Mouse (Mus musculus): ENCODE measurements around the gene Hspa4l. TPM values are rescaled to one million over a fixed set of nuclear protein-coding genes. Genes with fewer than 3 reads are reported as not detected.

The Hspa4l gene
- 7.1 and 9.9 TPM in 2 replicates for polyA plus RNA-seq (2012; rRNA removed)

- no peak for DNase-seq (ENCODE audit: low spot score)
Measured at GRCm38 (mm10) chr3:40744024-40744835, at the start of gene Hspa4l. Hspa4l (plus strand) TSS chr3:40744495.

- DNase-seq (ENCODE audit: low spot score), result no peak
Measured at GRCm38 (mm10) chr3:40695162-40695561, 49.1 kb upstream of the Hspa4l start.

DNA sequence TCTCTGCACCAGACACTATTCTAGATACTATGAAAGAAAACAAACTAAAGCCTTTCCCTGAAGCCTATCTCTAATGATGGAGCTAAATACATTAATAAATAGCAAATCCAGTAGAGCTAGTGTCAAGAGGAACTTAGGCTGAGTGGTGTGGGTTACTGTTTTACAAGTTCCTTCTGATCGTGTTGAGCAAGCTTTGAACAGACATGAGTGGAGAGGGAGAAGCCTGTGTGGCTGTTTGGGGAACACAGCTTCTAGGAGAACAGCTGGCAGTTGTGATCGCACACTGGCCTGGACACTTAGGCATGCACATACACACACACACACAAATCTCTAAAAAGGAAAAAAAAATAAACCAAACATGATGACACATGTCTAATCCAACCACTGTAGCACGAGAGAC is 45.5 kb upstream of the Hspa4l start:
- no peak for DNase-seq (ENCODE audit: low spot score)

DNA sequence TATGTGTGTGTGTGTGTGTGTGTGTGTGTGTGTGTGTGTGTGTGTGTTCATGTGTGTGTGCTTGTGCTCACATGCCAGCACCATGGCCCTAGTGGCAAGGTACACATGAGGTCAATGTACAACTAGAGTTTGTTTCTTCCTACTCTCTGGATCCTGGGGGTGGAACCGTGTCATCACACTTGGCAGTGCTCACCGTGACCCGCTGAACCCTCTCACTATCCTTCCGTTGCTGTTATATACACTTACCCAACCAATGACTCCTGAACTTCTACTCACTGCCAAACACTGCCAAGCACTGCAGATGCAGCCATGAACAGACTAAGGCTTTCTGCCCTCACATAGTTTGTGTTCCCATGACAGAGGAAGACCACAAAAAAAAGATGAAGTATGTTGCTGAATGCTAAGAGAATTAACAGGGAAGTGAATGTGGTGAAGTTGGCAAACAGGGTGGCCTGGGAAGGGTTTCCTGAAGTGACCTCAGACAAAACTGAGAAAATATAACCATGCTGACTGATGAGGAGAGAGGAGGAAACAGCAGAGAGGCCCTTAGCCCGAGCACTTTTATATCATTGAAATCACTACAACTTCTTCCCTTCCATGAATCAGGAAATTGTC is 39.4 kb upstream of the Hspa4l start:
- no peak for DNase-seq (ENCODE audit: low spot score)

- DNase-seq (ENCODE audit: low spot score), result no peak
Measured at GRCm38 (mm10) chr3:40708655-40709054, 35.6 kb upstream of the Hspa4l start, which contains the start of gene Slc25a31. Slc25a31 (plus strand) TSS chr3:40708855.

- DNase-seq (ENCODE audit: low spot score), result no peak
Measured at GRCm38 (mm10) chr3:40716056-40716455, 28.2 kb upstream of the Hspa4l start.

DNA sequence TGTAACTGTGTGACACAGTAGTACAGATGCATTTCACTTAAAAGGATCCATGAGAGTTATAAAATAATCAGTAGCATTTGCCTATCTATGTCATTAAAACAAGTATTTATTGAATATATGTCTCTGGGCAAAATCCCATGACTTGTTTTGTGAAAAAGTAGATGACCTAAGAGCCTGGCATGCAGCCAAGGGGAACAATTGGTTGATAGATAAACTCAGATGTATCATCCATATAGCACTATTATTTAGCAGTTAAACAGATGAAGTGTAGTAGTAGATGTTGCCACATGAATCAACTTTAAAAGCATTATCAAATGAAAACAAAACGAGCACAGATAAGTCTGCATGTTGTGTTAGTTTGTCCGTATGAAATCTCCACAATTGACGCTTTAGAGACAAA is 25.3 kb upstream of the Hspa4l start:
- DNase-seq (ENCODE audit: low spot score), result no peak

GRCm38 (mm10) chr3:40738381-40738912 is 5.8 kb upstream of the Hspa4l start:
- no peak for DNase-seq (ENCODE audit: low spot score)

DNA sequence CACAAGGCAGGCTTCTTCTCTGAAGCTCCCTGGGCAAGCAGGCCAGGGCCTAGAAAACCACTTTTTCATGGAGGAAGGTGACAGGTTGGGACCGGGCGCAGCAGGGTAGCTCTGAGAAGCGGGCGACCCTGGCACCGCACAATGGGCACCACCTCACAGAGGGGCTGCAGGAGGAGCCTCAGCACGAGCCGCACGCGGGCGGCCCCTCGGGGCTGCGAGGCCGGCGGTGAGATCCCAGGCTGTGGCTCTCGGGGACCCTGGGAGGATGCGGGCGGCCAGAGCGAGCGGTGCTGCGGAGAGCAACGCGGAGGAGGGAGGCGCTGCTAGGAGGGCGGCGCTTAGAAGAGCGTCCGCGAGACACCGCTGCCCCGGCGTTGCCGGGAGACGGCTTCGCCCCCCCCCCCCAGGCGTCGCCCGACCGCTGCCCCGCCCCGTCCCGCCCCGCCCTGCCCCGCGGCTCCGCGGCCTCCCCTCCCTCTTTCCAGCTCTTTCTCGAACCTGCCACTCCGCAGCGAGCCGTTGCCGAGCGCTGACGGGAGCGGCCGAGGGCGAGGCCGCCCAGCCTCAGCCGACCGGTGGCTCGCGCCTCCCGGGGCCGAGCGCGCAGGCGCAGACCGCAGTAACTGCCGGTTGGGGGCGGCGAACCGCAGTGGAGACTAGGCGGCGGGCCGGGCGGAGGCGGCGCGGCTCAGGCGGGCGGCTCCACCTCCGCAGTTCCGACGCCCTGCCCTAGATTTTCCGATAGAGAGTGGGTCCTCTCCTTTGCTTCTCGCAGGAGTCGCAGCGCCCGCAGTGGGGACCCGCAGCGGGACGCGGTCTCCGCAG is 753 bp downstream of the Hspa4l start:
- peak; percentile 95 for DNase-seq (ENCODE audit: low spot score)

DNA sequence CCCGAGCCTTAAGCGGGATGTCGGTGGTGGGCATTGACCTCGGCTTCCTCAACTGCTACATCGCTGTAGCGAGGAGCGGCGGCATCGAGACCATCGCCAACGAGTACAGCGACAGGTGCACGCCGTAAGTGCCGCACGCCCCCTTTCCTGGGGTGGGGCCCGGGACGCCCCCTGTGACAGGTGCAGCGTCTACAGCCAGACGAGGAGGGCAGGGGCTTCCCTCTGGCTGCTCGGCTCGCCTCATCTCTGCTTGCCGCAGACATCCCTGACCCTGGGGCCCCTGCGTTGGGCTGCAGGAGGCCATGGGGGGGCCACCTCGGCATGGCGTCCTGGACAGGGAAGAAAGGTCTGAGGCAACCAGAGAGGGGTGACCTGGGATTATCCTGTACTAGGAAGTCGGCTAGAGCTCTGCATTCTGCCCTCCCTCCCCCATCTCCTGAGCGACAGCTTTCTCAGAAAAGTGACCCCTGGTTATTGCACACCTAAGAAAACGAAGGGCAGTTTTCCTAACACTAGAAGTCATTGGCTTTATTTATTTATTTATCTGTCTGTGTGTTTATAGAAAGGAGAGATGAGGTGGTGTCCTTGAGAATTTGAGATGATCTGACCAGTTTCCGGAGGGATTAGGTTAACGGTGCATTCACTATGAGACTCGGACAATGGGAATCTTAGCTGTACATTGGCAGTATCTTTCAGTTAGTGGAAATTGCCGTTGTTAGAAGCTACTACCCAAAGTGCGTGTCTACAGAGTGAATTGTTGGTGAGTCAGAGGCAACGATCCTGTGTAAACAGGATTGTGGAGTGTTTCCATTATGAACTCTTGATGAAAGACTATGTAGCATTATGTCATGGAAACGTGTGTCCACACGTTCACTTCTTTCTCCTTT is 1.6 kb downstream of the Hspa4l start:
- DNase-seq (ENCODE audit: low spot score), result no peak

GRCm38 (mm10) chr3:40760746-40761145 is 16.5 kb downstream of the Hspa4l start:
- DNase-seq (ENCODE audit: low spot score), result no peak

DNA sequence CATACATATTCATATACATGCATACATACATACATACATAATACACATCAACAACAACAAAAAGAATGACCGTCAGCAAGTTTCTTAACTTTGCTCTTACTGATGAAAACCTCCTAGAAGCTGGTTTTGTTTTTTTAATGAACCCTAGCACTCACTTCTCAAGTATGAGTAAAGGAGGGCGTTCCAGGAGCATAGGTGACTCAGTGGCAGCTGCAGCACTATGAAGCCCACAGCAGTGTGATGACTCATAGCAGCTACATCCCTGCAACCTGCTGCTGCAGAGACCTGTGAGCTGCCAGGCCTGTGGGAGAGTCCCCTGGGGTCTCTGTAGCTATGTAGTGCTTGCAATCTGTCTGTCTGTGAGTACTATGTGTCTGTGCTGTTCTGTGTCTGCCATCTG is 17.0 kb downstream of the Hspa4l start:
- no peak for DNase-seq (ENCODE audit: low spot score)

DNA sequence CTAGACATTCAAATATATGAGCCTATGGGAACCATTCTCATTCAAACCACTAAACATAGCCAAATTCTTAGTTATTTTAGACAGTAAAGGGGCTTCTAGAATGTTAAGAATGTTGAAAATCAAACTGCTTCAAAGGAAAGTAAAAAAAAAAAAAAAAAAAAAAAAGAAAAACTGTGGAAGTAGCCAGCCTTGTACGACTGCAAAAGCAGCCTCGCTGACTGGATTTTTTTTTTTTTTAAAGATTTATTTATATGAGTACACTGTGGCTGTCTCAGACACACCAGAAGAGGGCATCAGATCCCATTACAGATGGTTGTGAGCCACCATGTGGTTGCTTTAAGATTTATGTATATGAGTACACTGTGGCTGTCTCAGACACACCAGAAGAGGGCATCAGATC is 49.5 kb downstream of the Hspa4l start:
- no peak for DNase-seq (ENCODE audit: low spot score)

DNA sequence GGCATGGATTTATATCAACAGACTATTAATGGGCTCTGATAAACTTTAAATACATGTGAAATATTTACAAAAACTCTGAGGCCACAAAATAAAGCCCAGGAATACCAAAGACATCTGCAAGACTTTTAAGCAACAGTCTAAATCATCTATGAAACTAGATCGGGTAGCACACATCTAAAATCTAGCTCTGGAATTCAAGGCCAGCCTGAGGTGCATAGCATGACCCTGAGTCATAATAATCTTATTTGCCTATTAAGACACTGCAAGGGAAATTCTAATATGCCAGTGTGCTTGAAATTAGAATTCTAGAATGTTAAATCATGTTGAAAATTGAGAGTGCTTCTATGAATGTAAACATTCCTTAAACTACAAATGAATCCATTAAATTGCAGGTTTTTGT is 53.8 kb downstream of the Hspa4l start:
- no peak for DNase-seq (ENCODE audit: low spot score)

DNA sequence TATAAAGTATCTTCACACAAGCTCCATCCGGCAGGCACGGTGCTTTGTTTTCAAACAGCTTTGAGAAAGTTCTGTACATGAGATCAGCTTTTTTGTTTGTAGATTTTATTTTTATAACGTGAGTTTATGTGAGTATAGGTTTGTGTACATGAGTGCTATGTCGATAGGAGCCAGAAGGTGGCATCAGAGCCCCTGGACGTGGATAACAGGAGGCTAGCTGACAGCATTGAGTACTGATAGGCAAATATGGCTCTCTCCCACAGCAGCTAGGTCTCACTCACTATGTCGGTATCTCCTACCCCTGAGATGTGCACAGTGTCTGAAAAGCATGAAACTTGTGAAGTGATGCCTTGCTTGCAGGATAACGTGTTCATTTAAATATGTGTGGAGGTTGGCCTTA is 54.2 kb downstream of the Hspa4l start:
- DNase-seq (ENCODE audit: low spot score), result no peak

GRCm38 (mm10) chr3:40799530-40800372 is 55.5 kb downstream of the Hspa4l start, which contains the start of gene Plk4:
Plk4 (plus strand) TSS chr3:40800019.
- peak; percentile 85 for DNase-seq (ENCODE audit: low spot score)

GRCm38 (mm10) chr3:40800373-40800823 is 56.1 kb downstream of the Hspa4l start:
- DNase-seq (ENCODE audit: low spot score), result no peak

DNA sequence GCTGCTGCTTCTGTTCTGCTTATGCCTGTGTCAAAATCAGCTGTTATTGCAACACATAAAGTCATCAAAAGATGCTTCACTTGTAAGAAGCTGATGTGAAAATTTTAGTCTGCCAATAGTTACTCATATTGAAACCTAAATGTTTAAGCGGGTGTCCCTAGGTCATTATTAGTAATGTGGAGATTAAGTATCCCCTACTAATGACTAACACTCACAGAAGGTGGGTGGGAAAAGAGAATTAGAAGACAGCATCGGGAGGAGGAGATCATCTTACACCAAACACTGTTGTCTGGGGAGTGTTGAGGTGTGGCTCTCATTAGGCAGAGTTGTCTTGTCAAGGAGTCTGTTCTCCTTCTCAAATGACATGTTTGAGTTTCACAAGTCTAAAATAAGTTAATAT is 62.6 kb downstream of the Hspa4l start:
- DNase-seq (ENCODE audit: low spot score), result no peak

GRCm38 (mm10) chr3:40808686-40809085 is 64.4 kb downstream of the Hspa4l start:
- DNase-seq (ENCODE audit: low spot score), result no peak

DNA sequence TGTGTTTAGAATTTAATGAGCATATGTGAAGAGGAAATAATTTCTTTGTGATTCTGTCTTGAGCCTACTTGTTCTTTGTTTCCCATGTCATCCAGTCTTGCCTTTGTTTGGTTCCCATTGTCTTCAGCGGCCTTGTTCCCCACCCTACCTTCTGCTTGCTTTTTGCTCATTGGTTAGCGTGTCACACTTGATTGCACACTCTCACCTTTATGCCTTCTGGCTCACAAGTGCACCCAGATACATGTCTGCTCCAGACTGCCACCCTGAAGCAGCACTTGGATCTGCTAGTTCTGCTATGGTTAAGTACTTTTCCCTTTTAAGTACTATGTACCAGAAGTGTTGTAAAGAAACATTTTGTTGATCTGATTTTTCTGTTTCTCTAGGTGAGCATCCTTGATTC is 65.6 kb downstream of the Hspa4l start:
- no peak for DNase-seq (ENCODE audit: low spot score)
